8 mouse cellular contexts compared by ENCODE assay signal in genomic region chr14:100749737-100750541, GRCm38 (mm10).
A peak's percentile ranks its signal among the peaks of the same experiment; 100 is the strongest.
DNase-seq lines count a peak whose midpoint lies in the region; ATAC-seq and TF ChIP-seq lines count a peak whose summit lies in the region.

No protein-coding gene starts in this region.

- peak overlapping the region; percentile 32 for H3K4me3 ChIP-seq in embryonic facial prominence, embryonic 11.5 days (ENCODE audit: low read depth, low read length)
- H3K4me3 ChIP-seq in midbrain, embryonic 10.5 days: peak overlapping the region; percentile 56
- H3K4me3 ChIP-seq in small intestine, adult 2 months (ENCODE audit: low read depth, low read length): peak overlapping the region; percentile 51

- H3K36me3 ChIP-seq in embryonic facial prominence, embryonic 11.5 days (replicated peaks; ENCODE audit: control insufficient read depth, insufficient read depth, low read depth, low read length): no peaks in the 10 kb centered on the region
- no peaks in the 10 kb centered on the region for H3K36me3 ChIP-seq in midbrain, embryonic 10.5 days
- H3K36me3 ChIP-seq in small intestine, adult 2 months (ENCODE audit: control insufficient read depth, insufficient read depth, low read length): no peaks in the 10 kb centered on the region

- no peaks in the 10 kb centered on the region for H3K9me3 ChIP-seq in embryonic facial prominence, embryonic 11.5 days (replicated peaks; ENCODE audit: control insufficient read depth, low read length)
- H3K9me3 ChIP-seq in midbrain, embryonic 10.5 days (replicated peaks): no peaks in the 10 kb centered on the region

- H3K27me3 ChIP-seq in embryonic facial prominence, embryonic 11.5 days (ENCODE audit: control insufficient read depth, insufficient read depth, low read length): no peaks in the 10 kb centered on the region
- 0 out of 2 replicates have a peak, but pooled peaks cover 4% of the 10 kb centered on the region for H3K27me3 ChIP-seq in midbrain, embryonic 10.5 days (ENCODE audit: low read depth, poor library complexity, severe bottlenecking)
- no peaks in the 10 kb centered on the region for H3K27me3 ChIP-seq in small intestine, adult 2 months (ENCODE audit: control insufficient read depth, insufficient read depth, low read length)

- no peaks in the 10 kb centered on the region for H3K4me1 ChIP-seq in embryonic facial prominence, embryonic 11.5 days (ENCODE audit: control insufficient read depth, insufficient read depth, low read length)
- H3K4me1 ChIP-seq in midbrain, embryonic 10.5 days: peaks cover 18% of the 10 kb centered on the region
- no peaks in the 10 kb centered on the region for H3K4me1 ChIP-seq in small intestine, adult 2 months (ENCODE audit: control insufficient read depth, insufficient read depth, insufficient read length, low read length)

- peak; percentile 96 for ATAC-seq in embryonic facial prominence, embryonic 11.5 days (replicated peaks; ENCODE audit: insufficient number of reproducible peaks, low FRiP score, low TSS enrichment, low read depth)

- intact Hi-C loops in left cerebral cortex, postnatal 25 days (cut with DNase I): no loop called here

- no peak for TF ChIP-seq CTCF in small intestine, adult 2 months (IDR thresholded peaks at IDR 0.05; ENCODE audit: extremely low read depth, insufficient read length, insufficient replicate concordance, low read depth, low read length)

- DNase-seq in adrenal gland, postnatal 25 days: peak; percentile 63
- DNase-seq in embryonic facial prominence, embryonic 11.5 days (ENCODE audit: low spot score): peak; percentile 77
- peak; percentile 98 for DNase-seq in heart, adult 11 months
- DNase-seq in kidney, adult 11 months: peak; percentile 30
- peak; percentile 57 to 84 for DNase-seq in left cerebral cortex, postnatal 25 days (ENCODE audit: low spot score in 2 of 2)
- peak; percentile 74 for DNase-seq in midbrain, embryonic 10.5 days (ENCODE audit: low spot score)
- no peak for DNase-seq in thymus, adult 18-20 months

- H3K9ac ChIP-seq in embryonic facial prominence, embryonic 11.5 days (replicated peaks; ENCODE audit: low read length): peak overlapping the region; percentile 56

- TF ChIP-seq POLR2A in small intestine, adult 2 months (IDR thresholded peaks at IDR 0.05; ENCODE audit: low read depth, low read length): no peak

- WGBS in embryonic facial prominence, embryonic 11.5 days: 7% methylated on average over 19 of the region's 19 CpGs
- WGBS in midbrain, embryonic 10.5 days: 13% methylated on average over 19 of the region's 19 CpGs
- 19% methylated on average over 19 of the region's 19 CpGs for WGBS in small intestine, adult 2 months

- H3K4me2 ChIP-seq in embryonic facial prominence, embryonic 11.5 days (ENCODE audit: low read depth, low read length): peak overlapping the region; percentile 30

- H3K27ac ChIP-seq in embryonic facial prominence, embryonic 11.5 days (replicated peaks; ENCODE audit: low read depth, low read length): peak overlapping the region; percentile 53; the same call in 1 of the 2 replicates
- peak overlapping the region; percentile 84 for H3K27ac ChIP-seq in midbrain, embryonic 10.5 days (replicated peaks)
- 0 out of 2 replicates have a peak overlapping the region, but pooled peaks have one; percentile 0 for H3K27ac ChIP-seq in small intestine, adult 2 months (ENCODE audit: insufficient read depth, low read depth, low read length)

Comparison
In these comparisons a context has a peak if more than half of its experiments do, and no peak if none do; other contexts are left out.
1. DNase-seq: peak in adrenal gland, postnatal 25 days (single experiment), embryonic facial prominence, embryonic 11.5 days (single experiment), heart, adult 11 months (single experiment), kidney, adult 11 months (single experiment), left cerebral cortex, postnatal 25 days (2 of 2) and midbrain, embryonic 10.5 days (single experiment); none in thymus, adult 18-20 months (0 of 2).
2. H3K27ac ChIP-seq: peak in every context shown above with its lines; median percentile 84 in midbrain, embryonic 10.5 days; 53 in embryonic facial prominence, embryonic 11.5 days; 0 in small intestine, adult 2 months.
3. Peak in every context shown above with its lines, with median percentiles within 50 percentile points of each other: H3K4me3 ChIP-seq.